Mouse (Mus musculus) layer of hippocampus, adult 18-20 months (tissue): ENCODE measurements around the gene Nt5dc3. TPM values are rescaled to one million over a fixed set of nuclear protein-coding genes. Genes with fewer than 3 reads are reported as not detected.

Source experiments
- DNase-seq, 2 experiments: peaks; one replicate each; pipeline ENCODE4 v3.0.0; 2022; ENCODE audit warnings: low spot score in 2 of 2
- total RNA-seq, 2 experiments: library from RNA; stranded (reverse); gene quantifications; 2 replicates each; pipeline ENCODE4 v1.2.3; 2021

The Nt5dc3 gene
- total RNA-seq, 2 experiments from 2014 or later, result 132 to 138 TPM

- DNase-seq, result no peak
Observed at GRCm38 (mm10) chr10:86777614-86778319, 1.0 kb upstream of the Nt5dc3 start.

- DNase-seq, result no peak
Observed at GRCm38 (mm10) chr10:86779117-86779755, 431 bp downstream of the Nt5dc3 start.

- no peak for DNase-seq
Observed at GRCm38 (mm10) chr10:86779816-86780500, 1.2 kb downstream of the Nt5dc3 start.

- DNase-seq, result no peak
Observed at GRCm38 (mm10) chr10:86781641-86782040, 2.8 kb downstream of the Nt5dc3 start.

- DNase-seq, result no peak
Observed at GRCm38 (mm10) chr10:86782656-86783055, 3.9 kb downstream of the Nt5dc3 start.

- DNase-seq, result no peak
Observed at GRCm38 (mm10) chr10:86783561-86783960, 4.8 kb downstream of the Nt5dc3 start.

- DNase-seq, result no peak
Observed at GRCm38 (mm10) chr10:86784126-86784675, 5.4 kb downstream of the Nt5dc3 start.

GRCm38 (mm10) chr10:86785396-86785795 is 6.6 kb downstream of the Nt5dc3 start:
- no peak for DNase-seq

GRCm38 (mm10) chr10:86786083-86786482 is 7.3 kb downstream of the Nt5dc3 start:
- no peak for DNase-seq

GRCm38 (mm10) chr10:86788193-86788592 is 9.4 kb downstream of the Nt5dc3 start:
- no peak for DNase-seq

GRCm38 (mm10) chr10:86789146-86789672 is 10.4 kb downstream of the Nt5dc3 start:
- peak; percentile 44 to 63 for DNase-seq

GRCm38 (mm10) chr10:86791507-86792184 is 12.8 kb downstream of the Nt5dc3 start:
- no peak for DNase-seq

- DNase-seq, result no peak
Observed at GRCm38 (mm10) chr10:86793509-86793951, 14.7 kb downstream of the Nt5dc3 start.

GRCm38 (mm10) chr10:86794196-86794595 is 15.4 kb downstream of the Nt5dc3 start:
- no peak for DNase-seq

- DNase-seq, result no peak
Observed at GRCm38 (mm10) chr10:86794794-86795535, 16.2 kb downstream of the Nt5dc3 start.

- no peak for DNase-seq
Observed at GRCm38 (mm10) chr10:86796073-86796741, 17.4 kb downstream of the Nt5dc3 start.

GRCm38 (mm10) chr10:86807362-86807761 is 28.6 kb downstream of the Nt5dc3 start:
- DNase-seq, result no peak

GRCm38 (mm10) chr10:86808013-86808758 is 29.4 kb downstream of the Nt5dc3 start:
- no peak for DNase-seq

- DNase-seq, result peak in 1 of 2 experiments; percentile 63
Observed at GRCm38 (mm10) chr10:86810000-86810399, 31.2 kb downstream of the Nt5dc3 start.
